8 mouse cellular contexts compared by ENCODE assay signal in genomic region chr5:100427276-100427675, GRCm38 (mm10). TPM values are rescaled to one million over a fixed set of nuclear protein-coding genes. Genes with fewer than 3 reads are reported as not detected.
DNase-seq lines count a peak whose midpoint lies in the region; ATAC-seq and TF ChIP-seq lines count a peak whose summit lies in the region.

No protein-coding gene starts in this region.

- peaks cover 60% of the 10 kb centered on the region for H3K36me3 ChIP-seq in heart, embryonic 14.5 days (ENCODE audit: control insufficient read depth, insufficient read depth, low read length)
- H3K36me3 ChIP-seq in ES-E14 (ENCODE audit: control insufficient read depth, insufficient read depth, low read length, poor library complexity, severe bottlenecking) = peaks cover 47% of the 10 kb centered on the region
- peaks cover 57% of the 10 kb centered on the region for H3K36me3 ChIP-seq in hindbrain, embryonic 12.5 days
- H3K36me3 ChIP-seq in midbrain, embryonic 11.5 days (ENCODE audit: control insufficient read depth, insufficient read depth, low read length) = peaks cover 28% of the 10 kb centered on the region

- peaks cover 9 to 52% of the 10 kb centered on the region in 2 experiments for H3K4me1 ChIP-seq in heart, embryonic 14.5 days (ENCODE audit: control insufficient read depth in 2 of 2, insufficient read depth in 2 of 2, low read length in 2 of 2)
- H3K4me1 ChIP-seq in ES-E14 (ENCODE audit: control insufficient read depth in 2 of 2, insufficient read depth in 2 of 2, low read length in 2 of 2, poor library complexity in 1 of 2) = peaks cover 0 to 12% of the 10 kb centered on the region in 2 experiments; a peak in 2 of 4 replicates
- peaks cover 63% of the 10 kb centered on the region for H3K4me1 ChIP-seq in hindbrain, embryonic 12.5 days
- H3K4me1 ChIP-seq in midbrain, embryonic 11.5 days (ENCODE audit: control insufficient read depth, insufficient read depth, low read length) = peaks cover 34% of the 10 kb centered on the region

- in situ Hi-C loops in ES-E14 (cut with MboI; ENCODE audit: low sequenced_read_pairs in 2 of 2, unreplicated experiment in 2 of 2) = no loop called here

- peak overlapping the region; percentile 86 for H3K4me2 ChIP-seq in heart, embryonic 14.5 days (ENCODE audit: low read length)
- H3K4me2 ChIP-seq in hindbrain, embryonic 12.5 days (replicated peaks) = peak overlapping the region; percentile 90
- peak overlapping the region; percentile 96 for H3K4me2 ChIP-seq in midbrain, embryonic 11.5 days

- no peak for ATAC-seq in heart, embryonic 14.5 days (ENCODE audit: insufficient number of reproducible peaks, insufficient read depth, low FRiP score, low read depth)
- ATAC-seq in hindbrain, embryonic 12.5 days (ENCODE audit: low FRiP score) = no peak
- ATAC-seq in midbrain, embryonic 11.5 days (ENCODE audit: low FRiP score) = no peak

- H3K9me3 ChIP-seq in heart, embryonic 14.5 days (ENCODE audit: control insufficient read depth, low read length) = no peaks in the 10 kb centered on the region
- no peaks in the 10 kb centered on the region for H3K9me3 ChIP-seq in ES-E14 (ENCODE audit: control insufficient read depth, insufficient read depth, low read depth, low read length)
- H3K9me3 ChIP-seq in hindbrain, embryonic 12.5 days (replicated peaks) = no peaks in the 10 kb centered on the region
- no peaks in the 10 kb centered on the region for H3K9me3 ChIP-seq in midbrain, embryonic 11.5 days (ENCODE audit: control insufficient read depth, low read length)

- peak overlapping the region; percentile 90 for H3K9ac ChIP-seq in heart, embryonic 14.5 days (ENCODE audit: low read length)
- H3K9ac ChIP-seq in ES-E14 (ENCODE audit: insufficient read depth, low read depth, low read length, poor library complexity, severe bottlenecking) = peak overlapping the region; percentile 62
- H3K9ac ChIP-seq in hindbrain, embryonic 12.5 days = peak overlapping the region; percentile 89
- peak overlapping the region; percentile 95 for H3K9ac ChIP-seq in midbrain, embryonic 11.5 days (ENCODE audit: low read length)

- no peak overlapping the region for H3K27ac ChIP-seq in heart, embryonic 14.5 days (replicated peaks in 1 of 2; ENCODE audit: control insufficient read depth in 1 of 2, insufficient read depth in 1 of 2, low read depth in 2 of 2, low read length in 2 of 2)
- H3K27ac ChIP-seq in ES-E14 (ENCODE audit: insufficient read depth, low read depth, low read length, poor library complexity, severe bottlenecking) = no peak overlapping the region; the same call in 1 of the 2 replicates
- H3K27ac ChIP-seq in hindbrain, embryonic 12.5 days = no peak overlapping the region
- H3K27ac ChIP-seq in midbrain, embryonic 11.5 days (ENCODE audit: low read depth, low read length) = no peak overlapping the region

- peak overlapping the region; percentile 32 to 83 for H3K4me3 ChIP-seq in heart, embryonic 14.5 days (ENCODE audit: control insufficient read depth in 1 of 2, insufficient read depth in 1 of 2, low read depth in 1 of 2, low read length in 2 of 2)
- peak overlapping the region; percentile 82 to 86 for H3K4me3 ChIP-seq in ES-E14 (ENCODE audit: insufficient read depth in 1 of 2, low read depth in 1 of 2, low read length in 2 of 2, poor library complexity in 1 of 2, severe bottlenecking in 1 of 2)
- H3K4me3 ChIP-seq in hindbrain, embryonic 12.5 days = peak overlapping the region; percentile 82
- H3K4me3 ChIP-seq in midbrain, embryonic 11.5 days (ENCODE audit: low read depth, low read length) = peak overlapping the region; percentile 76

- DNase-seq in heart, postnatal 4 days = no peak
- DNase-seq in ES-E14 (ENCODE audit: low read depth, low spot score) = no peak
- DNase-seq in midbrain, embryonic 11.5 days (ENCODE audit: low spot score, missing footprints) = no peak
- DNase-seq in spleen, adult 12 weeks (ENCODE audit: low spot score) = no peak
- DNase-seq in urinary bladder, postnatal 10 days (ENCODE audit: low spot score) = no peak
- no peak for DNase-seq in gastrocnemius, adult 18-20 months (ENCODE audit: low spot score)

- WGBS in heart, embryonic 14.5 days = 66% methylated on average over 9 of the region's 9 CpGs
- WGBS in hindbrain, embryonic 12.5 days = 54% methylated on average over 9 of the region's 9 CpGs
- 67% methylated on average over 9 of the region's 9 CpGs for WGBS in midbrain, embryonic 11.5 days

- no peaks in the 10 kb centered on the region for H3K27me3 ChIP-seq in heart, embryonic 14.5 days (ENCODE audit: control insufficient read depth, insufficient read depth, low read length)
- H3K27me3 ChIP-seq in hindbrain, embryonic 12.5 days = no peaks in the 10 kb centered on the region
- no peaks in the 10 kb centered on the region for H3K27me3 ChIP-seq in midbrain, embryonic 11.5 days (ENCODE audit: control insufficient read depth, insufficient read depth, low read length)

TF ChIP-seq in ES-E14, 5 proteins besides CTCF, POLR2A, EP300 and RAD21:
- TF ChIP-seq ZNF384 (IDR thresholded peaks at IDR 0.05; ENCODE audit: low read depth, low read length) (no peak), HCFC1 (IDR thresholded peaks at IDR 0.05; ENCODE audit: borderline replicate concordance, insufficient read depth, low read length) (no peak), ZC3H11A (IDR thresholded peaks at IDR 0.05; ENCODE audit: borderline replicate concordance, low read depth, low read length) (no peak), CHD2 (IDR thresholded peaks at IDR 0.05; ENCODE audit: low read depth, low read length) (no peak), MAFK (IDR thresholded peaks at IDR 0.05; ENCODE audit: insufficient read depth, low read depth, low read length) (no peak)

RNA-seq across cellular contexts. Expression of gene Sec31a, which starts 11.2 kb away (rescaled TPM):
- polyA plus RNA-seq in heart, embryonic 14.5 days (2014; fragmentation: Nextera tagmentation; extraction: Ambion mirVana) = 139 and 148 TPM in 2 replicates
- 100 to 1,000 TPM; 156 to 166 TPM for total RNA-seq in heart, postnatal 4 days (2021)
- 72.7 and 94.5 TPM in 2 replicates for total RNA-seq in ES-E14 (2012; rRNA removed)
- polyA plus RNA-seq in hindbrain, embryonic 12.5 days (2016; fragmentation: Nextera tagmentation; extraction: Ambion mirVana) = 128 and 141 TPM in 2 replicates
- polyA plus RNA-seq in midbrain, embryonic 11.5 days (2014; fragmentation: Nextera tagmentation; extraction: Ambion mirVana) = 92.2 and 100 TPM in 2 replicates
- 10 to 100 TPM; 57.6 to 64.1 TPM for total RNA-seq in gastrocnemius, adult 18-20 months (2021)
